Mouse (Mus musculus) erythroid progenitor cell, adult 5-6 weeks (primary cell): Measurements from ENCODE around the gene Thbs3. TPM values are rescaled to one million over a fixed set of nuclear protein-coding genes. Genes with fewer than 3 reads are reported as not detected.
"Not testable (repeated sequence)": the region's sequence is repeated elsewhere in the genome, so short reads cannot be mapped to it uniquely, and the experiment has no call there.

ENCODE experiments used
- ATAC-seq: replicated peaks from 2 replicates; pipeline ENCODE4 v1.8.0; 2016; ENCODE audit warnings: moderate number of reproducible peaks, mild to moderate bottlenecking, moderate TSS enrichment, inconsistent platforms; ENCODE audit not compliant: poor library complexity, low FRiP score, severe bottlenecking
- total RNA-seq, 2 experiments: library from RNA; stranded (forward) in 1 of 2; stranded (reverse) in 1 of 2; fragments of 150-400 nt in 1 of 2; fragments of 186-747, 209-891 nt in 1 of 2; gene quantifications; 2 replicates each; pipeline versions ENCODE4 v1.2.3 to v1.2.4; 2015 to 2017; ENCODE audit warnings: low replicate concordance in 2 of 2

Gene Thbs3
- total RNA-seq, 2 experiments from 2014 or later: not detected

GRCm38 (mm10) chr3:89193853-89194252 is 21.1 kb upstream of the Thbs3 start:
- no peak for ATAC-seq

- ATAC-seq: peak; percentile 99
Measured at GRCm38 (mm10) chr3:89195979-89196877, 18.8 kb upstream of the Thbs3 start.

GRCm38 (mm10) chr3:89199839-89200238 is 15.1 kb upstream of the Thbs3 start:
- ATAC-seq: no peak

GRCm38 (mm10) chr3:89202253-89203141 is 12.5 kb upstream of the Thbs3 start, which contains the start of gene Gba:
Gene Gba (plus strand): TSS chr3:89202928.
- peak; percentile 91 for ATAC-seq

GRCm38 (mm10) chr3:89203142-89203514 is 11.9 kb upstream of the Thbs3 start:
- 0 out of 2 replicates have a peak, but pooled peaks have one; percentile 39 for ATAC-seq

- ATAC-seq: no peak
Measured at GRCm38 (mm10) chr3:89206079-89206478, 8.9 kb upstream of the Thbs3 start.

GRCm38 (mm10) chr3:89206695-89207094 is 8.3 kb upstream of the Thbs3 start:
- ATAC-seq: no peak

- no peak for ATAC-seq
Measured at GRCm38 (mm10) chr3:89208075-89208657, 6.8 kb upstream of the Thbs3 start.

- ATAC-seq: no peak
Measured at GRCm38 (mm10) chr3:89208736-89209135, 6.2 kb upstream of the Thbs3 start.

- ATAC-seq: no peak
Measured at GRCm38 (mm10) chr3:89209731-89210130, 5.2 kb upstream of the Thbs3 start.

- no peak for ATAC-seq
Measured at GRCm38 (mm10) chr3:89210162-89210561, 4.8 kb upstream of the Thbs3 start.

- ATAC-seq: no peak
Measured at GRCm38 (mm10) chr3:89210731-89211130, 4.2 kb upstream of the Thbs3 start.

- peak; percentile 93 for ATAC-seq
Measured at GRCm38 (mm10) chr3:89213803-89214530, 1.0 kb upstream of the Thbs3 start.

- ATAC-seq: peak; percentile 63
Measured at GRCm38 (mm10) chr3:89215853-89216252, 873 bp downstream of the Thbs3 start.

- ATAC-seq: not testable (repeated sequence)
Measured at GRCm38 (mm10) chr3:89216407-89216806, 1.4 kb downstream of the Thbs3 start.

GRCm38 (mm10) chr3:89218271-89218670 is 3.3 kb downstream of the Thbs3 start:
- no peak for ATAC-seq

- no peak for ATAC-seq
Measured at GRCm38 (mm10) chr3:89219546-89219945, 4.6 kb downstream of the Thbs3 start.

- no peak for ATAC-seq
Measured at GRCm38 (mm10) chr3:89221167-89221566, 6.2 kb downstream of the Thbs3 start.

GRCm38 (mm10) chr3:89224796-89225195 is 9.8 kb downstream of the Thbs3 start:
- ATAC-seq: no peak
